Mouse (Mus musculus): ENCODE measurements around the gene Camk1g. TPM values are rescaled to one million over a fixed set of nuclear protein-coding genes. Genes with fewer than 3 reads are reported as not detected.

The Camk1g gene
- polyA plus RNA-seq, 1 experiment from 2014 or later = 10.5 TPM

GRCm38 (mm10) chr1:193400348-193400747 lies 30.2 kb upstream of the Camk1g start:
- Histone ChIP-seq H3K9ac (replicated peaks; ENCODE audit: low read depth, low read length) (no peak overlapping the region), H3K36me3 (ENCODE audit: control insufficient read depth, insufficient read depth, low read length) (no peaks in the 10 kb centered on the region), H3K4me3 (ENCODE audit: low read depth, low read length) (no peak overlapping the region), H3K4me1 (ENCODE audit: control insufficient read depth, insufficient read depth, low read length) (peaks cover 2% of the 10 kb centered on the region; the same call in 1 of the 2 replicates), H3K27ac (ENCODE audit: low read length) (no peak overlapping the region), H3K27me3 (ENCODE audit: control insufficient read depth, insufficient read depth, low read length) (no peaks in the 10 kb centered on the region), H3K9me3 (ENCODE audit: control insufficient read depth, low read depth, low read length) (no peaks in the 10 kb centered on the region), H3K4me2 (replicated peaks; ENCODE audit: low read depth, low read length) (no peak overlapping the region)
- 89% methylated on average over 1 of the region's 1 CpGs for WGBS
- ATAC-seq (ENCODE audit: insufficient number of reproducible peaks, insufficient read depth, low FRiP score, low read depth) = no peak

- no peak overlapping the region for H3K9ac ChIP-seq (replicated peaks; ENCODE audit: low read depth, low read length)
- no peak overlapping the region for H3K4me3 ChIP-seq (ENCODE audit: low read depth, low read length)
- no peaks in the 10 kb centered on the region for H3K9me3 ChIP-seq (ENCODE audit: control insufficient read depth, low read depth, low read length)
- 55% methylated on average over 2 of the region's 2 CpGs for WGBS
- no peaks in the 10 kb centered on the region for H3K27me3 ChIP-seq (ENCODE audit: control insufficient read depth, insufficient read depth, low read length)
- no peaks in the 10 kb centered on the region for H3K36me3 ChIP-seq (ENCODE audit: control insufficient read depth, insufficient read depth, low read length)
- no peak overlapping the region for H3K4me2 ChIP-seq (replicated peaks; ENCODE audit: low read depth, low read length)
- no peak overlapping the region for H3K27ac ChIP-seq (ENCODE audit: low read length)
- H3K4me1 ChIP-seq (ENCODE audit: control insufficient read depth, insufficient read depth, low read length) = peaks cover 2% of the 10 kb centered on the region; the same call in 1 of the 2 replicates
- ATAC-seq (ENCODE audit: insufficient number of reproducible peaks, insufficient read depth, low FRiP score, low read depth) = no peak
These were observed 28.8 kb upstream of the Camk1g start for GRCm38 (mm10) chr1:193398728-193399437.

GRCm38 (mm10) chr1:193397109-193397508 lies 27.0 kb upstream of the Camk1g start:
- H3K36me3 ChIP-seq (ENCODE audit: control insufficient read depth, insufficient read depth, low read length) = no peaks in the 10 kb centered on the region
- no peak overlapping the region for H3K4me2 ChIP-seq (replicated peaks; ENCODE audit: low read depth, low read length)
- H3K9me3 ChIP-seq (ENCODE audit: control insufficient read depth, low read depth, low read length) = no peaks in the 10 kb centered on the region
- H3K27me3 ChIP-seq (ENCODE audit: control insufficient read depth, insufficient read depth, low read length) = no peaks in the 10 kb centered on the region
- ATAC-seq (ENCODE audit: insufficient number of reproducible peaks, insufficient read depth, low FRiP score, low read depth) = no peak
- no peaks in the 10 kb centered on the region for H3K4me1 ChIP-seq (ENCODE audit: control insufficient read depth, insufficient read depth, low read length)
- H3K4me3 ChIP-seq (ENCODE audit: low read depth, low read length) = no peak overlapping the region
- H3K27ac ChIP-seq (ENCODE audit: low read length) = no peak overlapping the region
- H3K9ac ChIP-seq (replicated peaks; ENCODE audit: low read depth, low read length) = no peak overlapping the region

GRCm38 (mm10) chr1:193392266-193392665 lies 22.2 kb upstream of the Camk1g start:
- 89% methylated on average over 3 of the region's 3 CpGs for WGBS
- Histone ChIP-seq H3K9me3 (ENCODE audit: control insufficient read depth, low read depth, low read length) (no peaks in the 10 kb centered on the region), H3K4me3 (ENCODE audit: low read depth, low read length) (no peak overlapping the region)

GRCm38 (mm10) chr1:193390004-193390403 lies 19.9 kb upstream of the Camk1g start:
- WGBS = 56% methylated on average over 12 of the region's 12 CpGs
- no peak overlapping the region for H3K27ac ChIP-seq (ENCODE audit: low read length)
- peaks cover 21% of the 10 kb centered on the region; the same call in 1 of the 2 replicates for H3K4me1 ChIP-seq (ENCODE audit: control insufficient read depth, insufficient read depth, low read length)
- no peaks in the 10 kb centered on the region for H3K9me3 ChIP-seq (ENCODE audit: control insufficient read depth, low read depth, low read length)
- no peaks in the 10 kb centered on the region for H3K36me3 ChIP-seq (ENCODE audit: control insufficient read depth, insufficient read depth, low read length)
- no peaks in the 10 kb centered on the region for H3K27me3 ChIP-seq (ENCODE audit: control insufficient read depth, insufficient read depth, low read length)
- no peak overlapping the region for H3K4me2 ChIP-seq (replicated peaks; ENCODE audit: low read depth, low read length)
- H3K4me3 ChIP-seq (ENCODE audit: low read depth, low read length) = no peak overlapping the region
- H3K9ac ChIP-seq (replicated peaks; ENCODE audit: low read depth, low read length) = no peak overlapping the region
- no peak for ATAC-seq (ENCODE audit: insufficient number of reproducible peaks, insufficient read depth, low FRiP score, low read depth)

More at GRCm38 (mm10) chr1:193392266-193392665, 22.2 kb upstream of the Camk1g start:
- H3K36me3 ChIP-seq (ENCODE audit: control insufficient read depth, insufficient read depth, low read length) = no peaks in the 10 kb centered on the region
- ATAC-seq (ENCODE audit: insufficient number of reproducible peaks, insufficient read depth, low FRiP score, low read depth) = no peak
- H3K4me1 ChIP-seq (ENCODE audit: control insufficient read depth, insufficient read depth, low read length) = peaks cover 9% of the 10 kb centered on the region; the same call in 1 of the 2 replicates
- no peak overlapping the region for H3K9ac ChIP-seq (replicated peaks; ENCODE audit: low read depth, low read length)
- no peak overlapping the region for H3K27ac ChIP-seq (ENCODE audit: low read length)
- H3K4me2 ChIP-seq (replicated peaks; ENCODE audit: low read depth, low read length) = no peak overlapping the region
- H3K27me3 ChIP-seq (ENCODE audit: control insufficient read depth, insufficient read depth, low read length) = no peaks in the 10 kb centered on the region

GRCm38 (mm10) chr1:193389505-193389904 lies 19.4 kb upstream of the Camk1g start:
- Histone ChIP-seq H3K27ac (ENCODE audit: low read length) (no peak overlapping the region), H3K9ac (replicated peaks; ENCODE audit: low read depth, low read length) (no peak overlapping the region), H3K36me3 (ENCODE audit: control insufficient read depth, insufficient read depth, low read length) (no peaks in the 10 kb centered on the region), H3K4me3 (ENCODE audit: low read depth, low read length) (no peak overlapping the region), H3K9me3 (ENCODE audit: control insufficient read depth, low read depth, low read length) (no peaks in the 10 kb centered on the region), H3K4me1 (ENCODE audit: control insufficient read depth, insufficient read depth, low read length) (peaks cover 21% of the 10 kb centered on the region; the same call in 1 of the 2 replicates), H3K4me2 (replicated peaks; ENCODE audit: low read depth, low read length) (no peak overlapping the region), H3K27me3 (ENCODE audit: control insufficient read depth, insufficient read depth, low read length) (no peaks in the 10 kb centered on the region)
- ATAC-seq (ENCODE audit: insufficient number of reproducible peaks, insufficient read depth, low FRiP score, low read depth) = no peak
- WGBS = 33% methylated on average over 3 of the region's 3 CpGs

GRCm38 (mm10) chr1:193387241-193387640 lies 17.1 kb upstream of the Camk1g start:
- H3K4me1 ChIP-seq (ENCODE audit: control insufficient read depth, insufficient read depth, low read length) = peaks cover 28% of the 10 kb centered on the region; the same call in 1 of the 2 replicates
- H3K9ac ChIP-seq (replicated peaks; ENCODE audit: low read depth, low read length) = no peak overlapping the region
- no peaks in the 10 kb centered on the region for H3K36me3 ChIP-seq (ENCODE audit: control insufficient read depth, insufficient read depth, low read length)
- H3K4me2 ChIP-seq (replicated peaks; ENCODE audit: low read depth, low read length) = no peak overlapping the region
- no peak overlapping the region for H3K27ac ChIP-seq (ENCODE audit: low read length)
- H3K4me3 ChIP-seq (ENCODE audit: low read depth, low read length) = no peak overlapping the region
- H3K9me3 ChIP-seq (ENCODE audit: control insufficient read depth, low read depth, low read length) = no peaks in the 10 kb centered on the region
- ATAC-seq (ENCODE audit: insufficient number of reproducible peaks, insufficient read depth, low FRiP score, low read depth) = no peak
- H3K27me3 ChIP-seq (ENCODE audit: control insufficient read depth, insufficient read depth, low read length) = no peaks in the 10 kb centered on the region
- 45% methylated on average over 2 of the region's 2 CpGs for WGBS

- no peak overlapping the region for H3K4me2 ChIP-seq (replicated peaks; ENCODE audit: low read depth, low read length)
- no peaks in the 10 kb centered on the region for H3K36me3 ChIP-seq (ENCODE audit: control insufficient read depth, insufficient read depth, low read length)
- H3K9ac ChIP-seq (replicated peaks; ENCODE audit: low read depth, low read length) = no peak overlapping the region
- H3K9me3 ChIP-seq (ENCODE audit: control insufficient read depth, low read depth, low read length) = no peaks in the 10 kb centered on the region
- H3K4me3 ChIP-seq (ENCODE audit: low read depth, low read length) = no peak overlapping the region
- no peak overlapping the region for H3K27ac ChIP-seq (ENCODE audit: low read length)
- whole genome bisulfite sequencing = under 1% methylated on average over 5 of the region's 5 CpGs
- H3K27me3 ChIP-seq (ENCODE audit: control insufficient read depth, insufficient read depth, low read length) = no peaks in the 10 kb centered on the region
- H3K4me1 ChIP-seq (ENCODE audit: control insufficient read depth, insufficient read depth, low read length) = peaks cover 38% of the 10 kb centered on the region; the same call in 1 of the 2 replicates
- peak; percentile 46; the same call in 1 of the 2 replicates for ATAC-seq (ENCODE audit: insufficient number of reproducible peaks, insufficient read depth, low FRiP score, low read depth)
These were observed 16.0 kb upstream of the Camk1g start for GRCm38 (mm10) chr1:193386136-193386535.

Data from stomach, embryonic 14.5 days (tissue).